Mouse (Mus musculus) megakaryocyte, adult 5-6 weeks (primary cell): ENCODE data around the gene Syt15. TPM values are rescaled to one million over a fixed set of nuclear protein-coding genes. Genes with fewer than 3 reads are reported as not detected.

Experiments
- ATAC-seq: 2 replicates; pipeline ENCODE4 v1.8.0; 2016; ENCODE audit warnings: mild to moderate bottlenecking, inconsistent platforms; ENCODE audit not compliant: poor library complexity, severe bottlenecking
- total RNA-seq, 2 experiments: library from RNA; stranded (forward) in 1 of 2; stranded (reverse) in 1 of 2; fragments of 153-499, 151-499 nt in 1 of 2; fragments of 221-1000, 200-1000 nt in 1 of 2; gene quantifications; 2 replicates each; pipeline versions ENCODE4 v1.2.3 to v1.2.4; 2015 to 2017

Syt15 gene
- total RNA-seq (2015) (not detected in 2 replicates), total RNA-seq (2017) (not detected in 2 replicates)

GRCm38 (mm10) chr14:34219295-34219694, at the start of gene Syt15:
TSS of gene Syt15 (plus strand) at chr14:34219595.
- no peak for ATAC-seq

- ATAC-seq: no peak
Measured at GRCm38 (mm10) chr14:34171107-34171506, 48.3 kb upstream of the Syt15 start.

DNA sequence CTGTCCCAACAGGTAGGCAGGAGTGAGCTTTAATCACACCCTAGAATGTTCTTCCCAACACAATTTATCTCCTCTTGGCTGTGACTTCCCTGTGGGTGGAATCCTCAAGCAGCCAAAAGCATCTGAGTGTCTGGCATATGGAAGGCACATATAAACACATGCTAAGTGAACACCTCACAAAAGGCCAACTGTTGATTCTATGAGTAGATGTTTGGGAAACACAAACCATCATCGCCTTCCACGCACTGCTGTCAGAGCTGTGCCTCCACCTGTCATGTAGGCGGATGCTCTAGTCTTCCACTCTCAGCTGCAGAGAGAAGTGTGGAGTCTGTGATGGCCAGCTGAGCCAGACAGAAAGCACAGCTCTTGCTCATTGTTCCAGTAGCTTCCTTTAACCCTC, 40.0 kb upstream of the Syt15 start:
- ATAC-seq: no peak

DNA sequence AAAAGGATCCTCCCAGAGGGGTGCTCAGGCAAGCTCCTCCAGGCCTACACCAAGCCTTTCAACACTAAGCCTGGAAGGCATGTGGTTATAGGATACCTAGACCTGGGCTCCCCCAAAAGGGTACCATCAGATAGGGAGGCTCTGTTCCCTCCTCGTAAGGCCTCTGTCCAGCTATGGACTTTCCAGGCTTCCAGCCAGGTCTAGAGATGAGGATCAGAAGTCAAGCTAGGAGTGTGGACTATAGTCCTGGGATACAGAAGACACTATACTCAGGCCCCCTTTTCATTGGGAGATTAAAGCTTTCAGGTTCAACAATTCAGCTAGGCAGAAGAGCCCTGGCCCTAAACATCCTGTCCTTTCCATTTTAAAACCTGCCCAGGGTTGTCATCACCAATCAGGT, 36.3 kb upstream of the Syt15 start:
- ATAC-seq: no peak

DNA sequence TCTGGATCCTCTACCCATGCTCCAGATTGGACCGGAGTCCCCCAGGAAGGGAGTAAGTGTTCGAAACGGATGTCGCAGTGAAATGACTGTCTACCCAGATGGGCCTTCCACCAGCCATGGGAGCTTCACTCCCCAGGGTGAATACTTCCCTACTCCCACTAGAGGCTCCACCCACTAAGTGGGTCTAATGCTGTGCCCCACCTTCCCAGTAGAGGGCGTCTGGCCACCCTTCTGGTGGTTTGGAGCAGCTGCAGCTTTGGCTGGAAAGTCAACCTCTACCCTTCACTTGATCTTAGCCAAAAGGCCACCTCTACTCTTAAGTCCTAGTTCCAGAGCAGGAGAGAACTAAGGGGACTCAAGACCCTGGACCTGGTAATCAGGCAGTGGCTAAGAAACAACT, 30.8 kb upstream of the Syt15 start:
- peak; percentile 66 for ATAC-seq

GRCm38 (mm10) chr14:34190361-34190760, 29.0 kb upstream of the Syt15 start:
- ATAC-seq: no peak

GRCm38 (mm10) chr14:34193879-34194278, 25.5 kb upstream of the Syt15 start:
- ATAC-seq: no peak

- ATAC-seq: no peak
Measured at GRCm38 (mm10) chr14:34195466-34195865, 23.9 kb upstream of the Syt15 start.

DNA sequence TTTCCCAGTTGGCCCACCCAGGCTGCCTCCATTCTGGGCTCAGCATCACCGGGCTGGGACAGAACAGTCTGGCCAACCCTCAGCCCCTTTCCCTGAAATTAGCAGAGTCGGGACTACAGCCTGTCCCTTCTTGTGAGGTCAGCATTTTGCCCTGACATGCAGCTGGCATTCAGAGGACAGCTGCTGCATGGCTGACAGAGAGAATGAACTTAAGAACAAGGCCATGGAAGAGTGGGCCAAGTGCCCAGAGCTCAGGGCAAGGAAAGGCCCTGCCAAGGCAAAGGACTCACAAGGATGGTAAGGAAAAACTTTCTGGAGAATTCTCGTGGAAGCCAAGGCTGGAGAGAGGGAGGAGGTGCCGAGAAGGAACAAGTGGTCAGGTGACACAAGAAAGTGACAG, 22.7 kb upstream of the Syt15 start:
- no peak for ATAC-seq

DNA sequence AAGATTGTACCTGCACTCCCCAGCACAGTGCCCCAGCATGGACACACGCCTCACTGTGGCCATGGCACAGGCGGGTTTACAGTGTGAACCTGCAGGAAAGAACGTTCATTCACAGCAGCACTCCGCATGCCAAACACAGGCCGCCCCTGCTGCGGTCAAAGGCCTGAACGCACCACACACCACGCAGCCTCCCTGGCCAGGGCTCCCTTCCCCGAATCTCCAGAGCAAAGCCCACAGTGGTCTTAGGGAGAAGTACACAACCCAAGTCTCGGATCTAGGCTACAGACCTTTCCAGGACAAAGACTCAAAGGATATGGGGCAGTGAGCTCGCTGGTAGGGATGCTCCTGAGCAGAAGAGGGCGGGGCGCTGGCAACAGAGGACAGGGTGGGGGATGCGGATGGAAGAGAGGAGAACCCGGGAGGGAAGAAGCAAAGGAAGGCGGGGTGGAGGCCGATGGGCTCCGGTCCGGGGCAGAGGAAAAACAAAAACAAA, 18.6 kb upstream of the Syt15 start:
- ATAC-seq: no peak

GRCm38 (mm10) chr14:34201231-34202035, 18.0 kb upstream of the Syt15 start, which contains the start of gene Gprin2:
TSS of gene Gprin2 (minus strand) at chr14:34201653.
- peak; percentile 49; the same call in 1 of the 2 replicates for ATAC-seq

- ATAC-seq: no peak
Measured at GRCm38 (mm10) chr14:34207996-34208395, 11.4 kb upstream of the Syt15 start.

- no peak for ATAC-seq
Measured at GRCm38 (mm10) chr14:34208651-34209050, 10.7 kb upstream of the Syt15 start.

DNA sequence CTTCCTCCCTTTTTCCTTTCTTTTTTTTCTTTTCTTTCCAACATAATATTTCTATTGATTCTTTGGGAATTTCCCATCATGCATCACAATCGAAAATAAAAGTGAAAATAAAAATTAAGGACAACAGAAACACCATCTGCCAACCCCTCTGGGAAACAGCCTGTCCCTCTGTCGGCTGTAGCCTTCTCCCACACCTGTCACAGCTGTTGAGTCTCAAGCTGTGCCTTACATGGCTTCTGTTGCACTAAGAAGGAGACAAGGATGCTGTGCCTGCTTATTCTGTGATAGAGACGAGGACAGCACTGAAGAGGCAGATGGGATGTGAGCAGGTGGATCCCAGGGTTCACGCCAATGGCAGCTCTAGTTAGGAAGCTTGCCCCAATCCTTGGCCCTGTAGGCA, 10.3 kb upstream of the Syt15 start:
- ATAC-seq: no peak

DNA sequence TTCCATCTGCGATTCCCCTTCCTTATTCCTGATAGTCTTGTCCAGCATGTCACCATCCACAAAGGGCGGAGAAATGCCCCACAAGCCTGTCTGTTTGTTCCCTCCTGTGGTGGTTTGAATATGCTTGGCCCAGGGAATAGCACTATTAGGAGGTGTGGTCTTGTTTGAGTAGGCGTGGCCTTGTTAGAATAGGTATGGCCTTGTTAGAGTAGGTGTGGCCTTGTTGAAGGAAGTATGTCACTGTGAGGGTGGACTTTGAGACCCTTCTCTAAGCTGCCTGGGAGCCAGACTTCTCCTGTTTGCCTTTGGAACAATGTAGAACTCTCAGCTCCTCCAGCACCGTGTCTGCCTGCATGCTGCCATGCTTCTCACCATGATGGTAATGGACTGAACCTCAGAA, 9.5 kb upstream of the Syt15 start:
- no peak for ATAC-seq

DNA sequence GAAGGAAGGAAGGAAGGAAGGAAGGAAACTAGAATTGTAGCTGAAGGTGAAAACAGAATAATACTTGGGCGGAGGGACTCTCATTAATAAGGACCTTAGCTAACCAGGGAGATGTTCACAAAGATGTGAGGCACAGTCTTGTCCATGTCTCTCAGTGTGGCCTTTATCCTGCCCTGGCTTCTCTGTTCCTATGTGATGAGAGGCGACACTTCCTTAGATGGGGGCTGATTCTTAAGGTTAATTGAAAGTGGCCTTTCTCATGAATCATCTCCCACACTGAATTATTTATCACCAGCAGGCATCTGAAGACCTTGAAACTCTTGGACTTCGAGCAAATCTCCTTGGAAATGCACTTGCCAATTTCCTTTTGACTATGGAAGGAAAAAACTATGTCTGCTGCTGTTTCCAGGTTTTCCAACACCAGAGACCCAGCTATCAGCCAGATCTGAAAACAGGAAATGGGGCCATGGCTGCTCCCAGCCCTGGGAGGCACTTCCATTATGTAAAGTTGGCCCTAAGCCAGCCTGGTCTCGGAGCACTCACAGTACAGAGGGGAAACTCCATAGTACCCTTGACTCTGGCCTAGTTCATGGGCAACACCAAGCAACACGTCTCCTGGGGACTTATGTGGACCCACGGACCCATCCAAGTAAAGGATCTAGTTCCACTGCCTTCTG, 3.8 kb upstream of the Syt15 start:
- ATAC-seq: no peak

GRCm38 (mm10) chr14:34219786-34220198, 397 bp downstream of the Syt15 start:
- no peak for ATAC-seq

DNA sequence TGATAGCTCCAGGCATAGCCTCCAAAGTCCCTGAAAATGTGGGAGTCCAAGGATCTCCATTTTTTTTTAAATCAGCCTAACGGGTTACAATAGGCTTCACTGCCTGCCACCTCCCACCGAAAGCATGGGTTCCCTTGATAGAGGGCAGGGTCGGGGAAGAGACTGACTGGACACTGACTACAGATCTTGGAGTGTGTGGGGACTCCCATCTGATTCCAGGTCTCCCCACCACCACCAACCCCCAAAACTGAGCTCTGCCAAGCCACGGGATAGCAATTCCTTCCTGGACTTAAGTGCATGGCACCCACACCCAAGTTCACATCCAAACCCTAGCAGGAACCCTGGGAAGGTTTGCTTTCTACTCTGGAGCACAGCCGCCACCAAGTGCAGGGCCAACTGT, 1.0 kb downstream of the Syt15 start:
- no peak for ATAC-seq

DNA sequence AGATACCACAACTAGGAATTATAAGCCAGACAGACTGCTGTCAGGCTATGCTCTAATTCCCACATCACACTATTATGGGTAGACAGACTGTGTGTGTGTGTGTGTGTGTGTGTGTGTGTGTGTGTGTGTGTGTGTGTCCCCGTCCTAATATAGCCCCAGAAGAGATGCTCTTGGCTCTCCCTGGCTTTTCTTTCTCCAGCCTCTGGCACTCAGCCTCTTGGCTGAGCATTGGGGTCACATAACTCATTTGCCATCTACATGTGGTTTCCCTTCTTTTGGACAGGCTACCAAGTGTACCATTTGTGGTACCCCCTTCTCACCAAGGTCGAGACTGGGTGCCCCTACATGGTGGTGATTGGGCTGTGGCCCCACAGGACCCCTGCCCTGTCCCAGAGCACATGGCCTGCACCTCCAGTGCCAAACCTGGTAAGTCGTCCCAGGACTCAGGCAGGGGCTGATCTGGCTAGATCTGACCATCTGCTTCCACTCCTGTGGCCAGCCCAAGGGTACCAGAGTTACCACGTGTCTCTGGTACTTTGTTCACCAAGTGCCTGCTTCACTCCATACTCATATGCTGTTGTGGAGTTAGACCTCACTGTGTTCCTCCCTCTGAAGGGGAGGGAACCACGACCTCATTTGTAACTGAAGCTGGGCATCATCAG, 2.2 kb downstream of the Syt15 start:
- no peak for ATAC-seq

- ATAC-seq: no peak
Measured at GRCm38 (mm10) chr14:34223362-34223898, 4.0 kb downstream of the Syt15 start.

DNA sequence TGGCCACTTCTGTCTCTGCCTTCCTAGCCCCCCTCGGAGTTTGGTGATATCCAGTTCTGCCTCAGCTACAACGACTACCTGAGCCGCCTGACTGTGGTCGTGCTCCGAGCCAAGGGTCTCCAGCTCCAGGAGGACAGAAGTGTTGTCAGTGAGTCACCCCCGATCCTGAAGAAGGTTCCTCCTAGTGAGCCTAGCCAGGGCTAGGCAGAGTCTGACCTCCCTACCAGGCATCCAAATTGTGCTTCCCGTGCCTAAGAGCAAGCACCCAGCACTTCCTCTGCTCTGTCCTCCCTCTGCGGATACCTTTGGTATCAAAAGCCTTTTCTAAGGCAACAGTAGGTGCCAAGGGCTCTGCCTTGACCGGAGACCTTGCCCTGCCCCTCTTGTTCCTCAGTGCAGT, 6.6 kb downstream of the Syt15 start:
- ATAC-seq: no peak
